Mouse (Mus musculus) forebrain, embryonic 10.5 days (tissue): ENCODE measurements around the gene Susd4. TPM values are rescaled to one million over a fixed set of nuclear protein-coding genes. Genes with fewer than 3 reads are reported as not detected.

Experiments used
- DNase-seq: peaks from one replicate; pipeline ENCODE4 v3.0.0-alpha.2; 2017; ENCODE audit warnings: low spot score; ENCODE audit errors: extremely low spot score
- H3K27ac ChIP-seq: fragments of 300-500 bp; sonication (generic); 2 replicates; pipeline ENCODE4 v1.5.1; 2016; ENCODE audit warnings: mild to moderate bottlenecking
- H3K27me3 ChIP-seq: fragments of 300-500 bp; sonication (generic); 2 replicates; pipeline ENCODE4 v1.6.1; 2016; ENCODE audit warnings: mild to moderate bottlenecking; ENCODE audit not compliant: poor library complexity, severe bottlenecking
- H3K36me3 ChIP-seq: fragments of 300-500 bp; sonication (generic); replicated peaks from 2 replicates; pipeline ENCODE4 v1.6.1; 2016; ENCODE audit warnings: mild to moderate bottlenecking, moderate library complexity
- H3K4me1 ChIP-seq: fragments of 300-500 bp; sonication (generic); 2 replicates; pipeline ENCODE4 v1.6.1; 2016
- H3K4me3 ChIP-seq: fragments of 300-500 bp; sonication (generic); 2 replicates; pipeline ENCODE4 v1.5.1; 2016; ENCODE audit warnings: mild to moderate bottlenecking, moderate library complexity
- H3K9me3 ChIP-seq: fragments of 300-500 bp; sonication (generic); 2 replicates; pipeline ENCODE4 v1.6.1; 2016; ENCODE audit warnings: mild to moderate bottlenecking, moderate library complexity
- WGBS: fragments of 180-500 bp; shearing (Covaris S2); methylation state at CpG from one replicate; pipeline ENCODE4 v1.1.7; 2016; 5-methylcytosine and 5-hydroxymethylcytosine counted together
- polyA plus RNA-seq: library from polyadenylated mRNA; unstranded; fragments of >200 nt; fragmentation: Nextera tagmentation; extraction: Ambion mirVana; gene quantifications from 2 replicates; pipeline ENCODE4 v1.2.1, GENCODE M21; 2016

The Susd4 gene
- polyA plus RNA-seq, 1 experiment from 2014 or later = 13.9 TPM

DNA sequence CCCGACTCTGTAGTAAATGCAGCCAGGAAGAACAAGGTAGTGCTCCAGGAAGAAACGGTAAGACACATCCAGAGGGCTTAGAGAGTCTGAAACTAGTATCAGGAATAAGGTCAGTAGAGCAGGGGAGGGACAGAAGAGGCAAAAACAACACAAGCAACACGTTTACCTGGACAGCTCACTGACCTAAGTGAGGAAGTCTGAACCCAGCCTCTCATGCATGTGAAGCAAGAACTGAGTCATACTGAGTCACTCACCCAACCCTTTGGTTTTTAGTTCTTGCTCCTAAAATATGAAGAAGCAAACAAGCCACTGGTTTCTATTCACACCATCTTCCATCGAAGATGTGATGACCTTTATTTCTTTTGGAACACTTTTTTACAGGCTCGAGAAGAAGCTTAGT, 181.0 kb downstream of the Susd4 start:
- H3K27ac ChIP-seq = no peak overlapping the region
- WGBS = 80% methylated on average over 5 of the region's 5 CpGs
- no peaks in the 10 kb centered on the region for H3K36me3 ChIP-seq
- no peak overlapping the region for H3K4me3 ChIP-seq
- no peaks in the 10 kb centered on the region for H3K4me1 ChIP-seq
- H3K9me3 ChIP-seq = no peaks in the 10 kb centered on the region
- no peaks in the 10 kb centered on the region for H3K27me3 ChIP-seq
- no peak for DNase-seq

DNA sequence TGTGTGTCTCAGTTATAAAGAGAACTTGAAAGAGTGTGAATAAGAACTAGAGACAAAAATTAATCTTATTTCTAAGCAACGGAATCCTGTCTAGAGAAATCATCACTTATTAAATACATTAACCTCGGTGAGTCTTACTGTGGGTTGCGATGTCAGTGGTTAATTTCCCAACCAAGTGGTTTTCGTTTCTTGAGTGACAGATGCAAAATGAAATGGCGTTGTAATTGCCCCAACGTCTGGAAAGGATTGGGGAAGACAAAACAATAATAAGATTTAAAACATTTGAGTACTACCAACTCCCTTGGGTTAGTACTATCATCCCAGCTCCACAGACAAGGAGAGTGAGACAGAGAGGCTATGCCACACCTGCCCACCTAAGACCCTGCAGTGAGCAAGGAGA, 181.9 kb downstream of the Susd4 start:
- DNase-seq = no peak
- Histone ChIP-seq H3K9me3 (no peaks in the 10 kb centered on the region), H3K4me1 (no peaks in the 10 kb centered on the region), H3K36me3 (no peaks in the 10 kb centered on the region), H3K4me3 (no peak overlapping the region), H3K27ac (no peak overlapping the region), H3K27me3 (no peaks in the 10 kb centered on the region)
- 89% methylated on average over 6 of the region's 6 CpGs for WGBS

Other genes starting within 250 kb of the Susd4 start
- 71.5 and 71.8 TPM in 2 replicates for gene Capn2, start 246.3 kb upstream of the Susd4 start, polyA plus RNA-seq
- gene Capn8, start 198.9 kb upstream of the Susd4 start, polyA plus RNA-seq = not detected in 2 replicates
- gene Ccdc185, start 14.7 kb upstream of the Susd4 start, polyA plus RNA-seq = not detected in 2 replicates
- 0.32 and 0.45 TPM in 2 replicates for gene Tlr5, start 190.9 kb downstream of the Susd4 start, polyA plus RNA-seq